Mouse (Mus musculus): ENCODE results near the gene Tmem163. TPM values are rescaled to one million over a fixed set of nuclear protein-coding genes. Genes with fewer than 3 reads are reported as not detected.
A peak's percentile ranks its signal among the peaks of the same experiment; 100 is the strongest.

Tmem163 gene
- total and polyA plus RNA-seq, 2 experiments from 2014 or later, result 78.2 to 91.4 TPM

DNA sequence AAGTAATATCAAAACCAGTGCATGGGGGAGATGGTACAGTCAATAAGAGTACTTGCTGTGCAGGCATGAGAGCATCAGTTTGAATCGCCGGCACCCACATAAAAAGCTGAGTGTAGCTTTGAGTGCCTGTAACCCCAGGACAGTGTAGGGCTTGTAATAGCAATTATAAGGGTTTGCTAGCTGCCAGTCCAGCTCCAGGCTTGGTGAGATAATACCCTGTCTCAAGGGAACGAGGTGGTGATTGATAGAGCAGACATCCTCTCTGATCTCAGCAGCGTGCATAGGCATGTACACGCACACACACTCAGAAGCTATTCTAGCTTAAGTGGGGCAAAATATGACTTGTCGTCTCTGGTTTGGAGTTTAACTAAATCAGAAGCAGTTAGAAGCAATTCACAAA lies 13.1 kb downstream of the Tmem163 start:
- Histone ChIP-seq H3K36me3 (ENCODE audit: insufficient read depth, low read length) (no peaks in the 10 kb centered on the region), H3K4me3 (ENCODE audit: low read depth, low read length) (no peak overlapping the region), H3K9ac (replicated peaks; ENCODE audit: low read length, poor library complexity, severe bottlenecking) (no peak overlapping the region), H3K27me3 (ENCODE audit: insufficient read depth, low read length) (no peaks in the 10 kb centered on the region), H3K9me3 (ENCODE audit: low read length) (no peaks in the 10 kb centered on the region), H3K4me2 (ENCODE audit: low read depth, low read length, poor library complexity, severe bottlenecking) (no peak overlapping the region), H3K27ac (ENCODE audit: low read depth, low read length) (no peak overlapping the region), H3K4me1 (ENCODE audit: insufficient read depth, low read length) (peaks cover 2% of the 10 kb centered on the region; the same call in 1 of the 2 replicates)
- WGBS, result 42% methylated on average over 6 of the region's 6 CpGs
- no peak for DNase-seq (ENCODE audit: low spot score)
- no peak for TF ChIP-seq CTCF (IDR thresholded peaks at IDR 0.05)
- no peak for ATAC-seq (ENCODE audit: low FRiP score)

DNA sequence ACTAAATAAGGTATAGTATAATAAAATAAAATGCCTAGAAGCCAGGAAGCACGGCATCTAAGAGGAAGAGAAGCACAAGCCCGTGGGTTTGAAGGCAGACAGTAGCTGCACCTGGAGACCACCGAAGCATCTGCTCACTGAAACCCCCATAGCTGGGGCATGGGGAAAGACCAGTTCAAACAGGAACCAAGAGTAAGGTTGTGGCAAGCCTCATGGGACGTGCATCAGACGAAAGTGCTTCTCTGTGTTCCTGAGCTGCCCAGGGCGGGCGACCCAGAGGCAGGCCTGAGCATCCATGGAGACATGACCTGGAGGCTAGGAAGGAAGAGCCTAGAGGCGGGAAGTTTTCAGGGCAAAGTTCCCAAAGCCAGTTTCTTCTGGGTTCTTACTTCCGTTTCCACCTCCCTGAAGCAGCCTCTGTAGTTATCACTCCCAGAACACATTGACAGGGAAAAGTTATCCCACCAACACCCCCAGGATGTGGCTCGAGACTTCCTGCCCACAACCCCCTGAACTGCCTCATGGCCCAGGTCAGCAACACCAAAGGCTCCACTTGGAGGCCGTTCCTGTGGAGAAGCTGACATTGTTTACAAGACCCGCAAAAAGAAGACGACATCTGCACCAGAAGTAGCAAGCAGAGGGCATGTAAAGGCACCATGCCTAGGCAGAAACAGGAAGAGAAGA lies 16.8 kb downstream of the Tmem163 start:
- Histone ChIP-seq H3K36me3 (ENCODE audit: insufficient read depth, low read length) (no peaks in the 10 kb centered on the region), H3K9me3 (ENCODE audit: low read length) (no peaks in the 10 kb centered on the region), H3K27me3 (ENCODE audit: insufficient read depth, low read length) (no peaks in the 10 kb centered on the region), H3K4me1 (ENCODE audit: insufficient read depth, low read length) (0 out of 2 replicates have a peak, but pooled peaks cover 3% of the 10 kb centered on the region), H3K9ac (replicated peaks; ENCODE audit: low read length, poor library complexity, severe bottlenecking) (no peak overlapping the region), H3K27ac (ENCODE audit: low read depth, low read length) (no peak overlapping the region), H3K4me3 (ENCODE audit: low read depth, low read length) (no peak overlapping the region), H3K4me2 (ENCODE audit: low read depth, low read length, poor library complexity, severe bottlenecking) (no peak overlapping the region)
- 78% methylated on average over 13 of the region's 13 CpGs for WGBS
- no peak for DNase-seq (ENCODE audit: low spot score)
- no peak for TF ChIP-seq CTCF (IDR thresholded peaks at IDR 0.05)
- no peak for ATAC-seq (ENCODE audit: low FRiP score)

DNA sequence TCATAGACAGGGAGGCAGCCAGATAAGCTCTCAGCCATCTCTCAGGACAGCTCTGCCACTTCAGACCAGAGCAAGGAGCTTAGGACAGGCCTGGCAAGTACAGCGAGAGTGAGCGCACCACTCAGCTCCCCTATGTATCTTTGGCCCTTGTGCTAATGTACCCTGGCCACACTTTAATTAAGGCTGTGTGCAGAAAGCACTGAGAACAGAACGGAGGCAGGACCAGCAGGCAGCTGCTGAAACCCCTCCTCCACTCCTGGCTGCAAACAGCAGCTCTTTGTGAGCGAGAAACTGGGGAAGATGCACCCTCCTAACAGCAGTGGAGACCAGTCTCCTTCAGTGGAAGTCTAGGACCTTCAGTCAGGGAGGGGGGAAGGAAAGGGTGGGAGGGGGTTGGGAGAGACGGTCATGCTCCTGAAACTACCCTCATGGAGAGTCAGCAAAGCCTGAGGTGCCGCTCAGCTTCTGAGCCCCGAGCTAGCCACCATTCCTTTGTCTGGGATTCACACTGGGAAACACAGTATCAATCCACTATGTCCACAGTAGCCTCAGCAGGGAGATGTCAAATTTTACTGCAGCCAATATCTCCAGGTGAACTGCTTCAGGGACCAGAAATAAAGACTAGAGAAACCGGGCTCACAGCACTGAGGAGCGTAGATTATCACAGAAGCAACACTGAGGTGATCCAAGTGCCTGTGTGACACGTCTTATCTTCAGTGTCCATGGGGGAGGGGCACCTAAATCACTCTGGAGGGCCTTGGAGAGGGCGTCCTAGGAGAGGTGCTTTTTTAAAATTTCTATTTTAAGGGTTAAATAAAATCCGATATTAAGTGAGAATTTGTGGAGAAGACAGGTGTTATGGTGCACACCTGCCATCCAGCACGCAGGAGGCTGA lies 18.0 kb downstream of the Tmem163 start:
- Histone ChIP-seq H3K4me1 (ENCODE audit: insufficient read depth, low read length) (0 out of 2 replicates have a peak, but pooled peaks cover 3% of the 10 kb centered on the region), H3K4me3 (ENCODE audit: low read depth, low read length) (no peak overlapping the region), H3K4me2 (ENCODE audit: low read depth, low read length, poor library complexity, severe bottlenecking) (peak overlapping the region; percentile 18; the same call in 1 of the 2 replicates), H3K27me3 (ENCODE audit: insufficient read depth, low read length) (no peaks in the 10 kb centered on the region), H3K27ac (ENCODE audit: low read depth, low read length) (peak overlapping the region; percentile 69), H3K9ac (replicated peaks; ENCODE audit: low read length, poor library complexity, severe bottlenecking) (peak overlapping the region; percentile 15; the same call in 1 of the 2 replicates), H3K9me3 (ENCODE audit: low read length) (no peaks in the 10 kb centered on the region), H3K36me3 (ENCODE audit: insufficient read depth, low read length) (no peaks in the 10 kb centered on the region)
- WGBS, result 25% methylated on average over 13 of the region's 13 CpGs
- peak; percentile 58 for DNase-seq (ENCODE audit: low spot score)
- no peak for TF ChIP-seq CTCF (IDR thresholded peaks at IDR 0.05)
- ATAC-seq (ENCODE audit: low FRiP score), result peak; percentile 80

DNA sequence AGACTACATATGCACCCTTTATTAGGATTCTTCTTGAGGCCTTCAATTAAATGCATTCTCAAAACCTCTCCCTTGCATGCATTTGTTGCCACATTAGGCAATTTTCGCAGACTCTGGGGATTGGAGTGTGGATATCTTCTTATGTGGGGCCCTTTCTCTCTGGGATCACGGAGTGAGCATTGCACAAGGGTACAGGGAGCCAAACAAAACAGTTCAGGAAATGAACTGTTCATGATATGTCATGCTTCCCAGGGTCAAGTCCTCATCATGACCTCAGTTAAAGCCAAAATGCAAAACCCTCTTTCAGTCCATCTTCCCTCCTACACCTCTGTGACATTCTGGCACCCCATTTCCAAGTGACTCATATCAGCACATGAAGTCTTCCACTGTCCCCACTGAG lies 27.8 kb downstream of the Tmem163 start:
- TF ChIP-seq CTCF (IDR thresholded peaks at IDR 0.05), result no peak
- Histone ChIP-seq H3K9ac (replicated peaks; ENCODE audit: low read length, poor library complexity, severe bottlenecking) (no peak overlapping the region), H3K27me3 (ENCODE audit: insufficient read depth, low read length) (no peaks in the 10 kb centered on the region), H3K4me1 (ENCODE audit: insufficient read depth, low read length) (no peaks in the 10 kb centered on the region), H3K36me3 (ENCODE audit: insufficient read depth, low read length) (no peaks in the 10 kb centered on the region), H3K9me3 (ENCODE audit: low read length) (no peaks in the 10 kb centered on the region), H3K4me2 (ENCODE audit: low read depth, low read length, poor library complexity, severe bottlenecking) (no peak overlapping the region), H3K4me3 (ENCODE audit: low read depth, low read length) (no peak overlapping the region), H3K27ac (ENCODE audit: low read depth, low read length) (no peak overlapping the region)
- DNase-seq (ENCODE audit: low spot score) (no peak), ATAC-seq (ENCODE audit: low FRiP score) (no peak)
- 84% methylated on average over 2 of the region's 2 CpGs for WGBS

DNA sequence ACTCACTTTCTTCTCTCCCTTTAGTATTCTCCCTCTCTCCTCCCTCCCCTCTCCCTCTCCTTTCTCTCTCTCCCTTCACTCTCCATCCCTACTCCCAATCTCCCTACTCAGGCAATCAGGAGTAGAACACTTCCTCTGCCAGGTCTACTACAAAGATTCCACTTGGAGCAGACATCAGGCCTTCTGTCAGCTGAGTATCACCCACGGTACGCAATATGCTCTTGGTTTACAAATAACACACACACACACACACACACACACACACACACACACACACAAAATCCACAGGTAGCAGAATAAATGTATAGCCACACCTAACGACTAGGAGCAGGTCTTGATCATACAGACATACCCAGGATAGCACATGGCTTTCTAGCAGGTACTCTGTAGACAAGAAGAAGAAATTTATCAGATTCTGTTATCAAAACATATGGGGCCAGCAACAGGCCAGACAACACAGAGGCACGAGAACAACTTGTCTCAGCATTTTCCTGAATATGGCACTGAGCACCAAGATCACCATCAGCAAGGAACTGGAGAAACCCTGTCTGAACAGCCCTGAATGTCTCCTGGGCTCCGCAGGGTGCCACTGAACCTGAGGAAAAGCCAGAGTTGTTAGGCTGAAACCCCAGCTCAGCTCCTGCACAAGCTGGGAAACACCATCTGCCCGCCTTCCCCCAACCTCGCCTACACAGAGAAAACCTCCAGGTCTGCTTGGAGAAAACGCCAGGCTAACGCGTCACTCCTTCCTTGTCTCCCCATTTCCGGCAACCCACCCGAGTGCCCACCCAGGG lies 36.2 kb downstream of the Tmem163 start:
- no peak overlapping the region for H3K9ac ChIP-seq (replicated peaks; ENCODE audit: low read length, poor library complexity, severe bottlenecking)
- H3K36me3 ChIP-seq (ENCODE audit: insufficient read depth, low read length), result no peaks in the 10 kb centered on the region
- no peak overlapping the region for H3K4me3 ChIP-seq (ENCODE audit: low read depth, low read length)
- H3K27ac ChIP-seq (ENCODE audit: low read depth, low read length), result no peak overlapping the region
- no peak for DNase-seq (ENCODE audit: low spot score)
- WGBS, result 90% methylated on average over 12 of the region's 12 CpGs
- ATAC-seq (ENCODE audit: low FRiP score), result no peak
- no peaks in the 10 kb centered on the region for H3K27me3 ChIP-seq (ENCODE audit: insufficient read depth, low read length)
- no peaks in the 10 kb centered on the region for H3K4me1 ChIP-seq (ENCODE audit: insufficient read depth, low read length)
- H3K4me2 ChIP-seq (ENCODE audit: low read depth, low read length, poor library complexity, severe bottlenecking), result no peak overlapping the region
- TF ChIP-seq CTCF (IDR thresholded peaks at IDR 0.05), result no peak
- H3K9me3 ChIP-seq (ENCODE audit: low read length), result no peaks in the 10 kb centered on the region
